ENCODE assay signal across 30 mouse cellular contexts in the genomic region with DNA sequence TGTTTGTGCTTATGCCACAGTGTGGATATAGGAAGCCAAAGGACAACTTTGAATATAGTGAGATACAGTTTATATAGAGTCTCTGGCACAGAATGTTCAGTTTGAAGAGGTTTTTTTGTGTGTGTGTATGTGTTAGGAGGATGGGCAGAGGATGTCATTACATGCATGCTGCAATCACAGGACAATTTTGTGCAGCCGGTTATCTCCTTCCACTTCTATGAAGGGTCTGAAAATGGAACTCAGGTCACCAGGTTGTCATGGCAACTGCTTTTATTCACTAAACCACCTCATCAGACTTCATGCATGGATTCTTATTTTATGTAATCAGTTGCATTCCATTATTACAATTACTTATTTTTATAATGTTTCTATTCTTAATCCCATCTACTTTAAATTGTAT. TPM values are rescaled to one million over a fixed set of nuclear protein-coding genes. Genes with fewer than 3 reads are reported as not detected.
DNase-seq lines count a peak whose midpoint lies in the region; ATAC-seq and TF ChIP-seq lines count a peak whose summit lies in the region.
"Had no signal": no experiment of that assay in that cellular context is flagged by ENCODE, and none has a peak within 500 bp of the region (broad histone marks: within the 10 kb centered on the region; RNA-seq: fewer than 3 reads in every experiment).

No protein-coding gene starts in this region.

- WGBS in forebrain, embryonic 10.5 days: 58% methylated on average over 1 of the region's 1 CpGs
- 38% methylated on average over 1 of the region's 1 CpGs for WGBS in forebrain, embryonic 13.5 days
- 67% methylated on average over 1 of the region's 1 CpGs for WGBS in midbrain, embryonic 10.5 days
- 48% methylated on average over 1 of the region's 1 CpGs for WGBS in midbrain, postnatal 0 days
- WGBS in midbrain, embryonic 14.5 days: 42% methylated on average over 1 of the region's 1 CpGs

- H3K4me1 ChIP-seq in forebrain, embryonic 10.5 days: peaks cover 26% of the 10 kb centered on the region
- H3K4me1 ChIP-seq in forebrain, embryonic 13.5 days: no peaks in the 10 kb centered on the region
- peaks cover 27% of the 10 kb centered on the region for H3K4me1 ChIP-seq in midbrain, embryonic 10.5 days
- H3K4me1 ChIP-seq in midbrain, postnatal 0 days (ENCODE audit: insufficient read depth, low read length): no peaks in the 10 kb centered on the region
- H3K4me1 ChIP-seq in midbrain, embryonic 14.5 days (ENCODE audit: control insufficient read depth, insufficient read depth, low read length): no peaks in the 10 kb centered on the region
- H3K4me1 ChIP-seq: heart, embryonic 10.5 days; heart, embryonic 15.5 days; hindbrain, embryonic 12.5 days; limb, embryonic 12.5 days; liver, embryonic 15.5 days; neural tube, embryonic 12.5 days; stomach, embryonic 15.5 days had no signal

- H3K27me3 ChIP-seq in forebrain, embryonic 10.5 days (ENCODE audit: poor library complexity, severe bottlenecking): peaks cover 19% of the 10 kb centered on the region
- no peaks in the 10 kb centered on the region for H3K27me3 ChIP-seq in forebrain, embryonic 13.5 days
- H3K27me3 ChIP-seq in midbrain, embryonic 10.5 days (ENCODE audit: low read depth, poor library complexity, severe bottlenecking): 0 out of 2 replicates have a peak, but pooled peaks cover 11% of the 10 kb centered on the region
- H3K27me3 ChIP-seq in midbrain, postnatal 0 days (ENCODE audit: insufficient read depth, low read length): no peaks in the 10 kb centered on the region
- no peaks in the 10 kb centered on the region for H3K27me3 ChIP-seq in midbrain, embryonic 14.5 days (ENCODE audit: control insufficient read depth, insufficient read depth, low read length)
- H3K27me3 ChIP-seq: heart, embryonic 15.5 days; hindbrain, embryonic 12.5 days; limb, embryonic 12.5 days; liver, embryonic 15.5 days; neural tube, embryonic 12.5 days; stomach, embryonic 15.5 days had no signal

- H3K9me3 ChIP-seq in forebrain, embryonic 10.5 days: peaks cover 4% of the 10 kb centered on the region; the same call in 1 of the 2 replicates
- no peaks in the 10 kb centered on the region for H3K9me3 ChIP-seq in forebrain, embryonic 13.5 days (replicated peaks)
- no peaks in the 10 kb centered on the region; the same call in 1 of the 2 replicates for H3K9me3 ChIP-seq in midbrain, embryonic 10.5 days (replicated peaks)
- H3K9me3 ChIP-seq in midbrain, postnatal 0 days (ENCODE audit: low read length): no peaks in the 10 kb centered on the region
- H3K9me3 ChIP-seq in midbrain, embryonic 14.5 days (ENCODE audit: control insufficient read depth, low read length): no peaks in the 10 kb centered on the region
- H3K9me3 ChIP-seq: heart, embryonic 10.5 days; heart, embryonic 15.5 days; hindbrain, embryonic 12.5 days; limb, embryonic 12.5 days; liver, embryonic 15.5 days; neural tube, embryonic 12.5 days; stomach, embryonic 15.5 days had no signal

- no peaks in the 10 kb centered on the region for H3K36me3 ChIP-seq in forebrain, embryonic 10.5 days (replicated peaks)
- H3K36me3 ChIP-seq in forebrain, embryonic 13.5 days (ENCODE audit: poor library complexity, severe bottlenecking): no peaks in the 10 kb centered on the region
- H3K36me3 ChIP-seq in midbrain, embryonic 10.5 days: no peaks in the 10 kb centered on the region
- H3K36me3 ChIP-seq in midbrain, postnatal 0 days (ENCODE audit: insufficient read depth, low read length): no peaks in the 10 kb centered on the region
- H3K36me3 ChIP-seq in midbrain, embryonic 14.5 days (ENCODE audit: control insufficient read depth, insufficient read depth, low read length): no peaks in the 10 kb centered on the region
- H3K36me3 ChIP-seq: heart, embryonic 10.5 days; heart, embryonic 15.5 days; hindbrain, embryonic 12.5 days; limb, embryonic 12.5 days; liver, embryonic 15.5 days; neural tube, embryonic 12.5 days; stomach, embryonic 15.5 days had no signal

- no peak overlapping the region for H3K4me2 ChIP-seq in forebrain, embryonic 13.5 days
- no peak overlapping the region for H3K4me2 ChIP-seq in midbrain, postnatal 0 days (ENCODE audit: low read depth, low read length, poor library complexity, severe bottlenecking)
- no peak overlapping the region for H3K4me2 ChIP-seq in midbrain, embryonic 14.5 days (ENCODE audit: low read length)
- H3K4me2 ChIP-seq: heart, embryonic 15.5 days; hindbrain, embryonic 12.5 days; limb, embryonic 12.5 days; liver, embryonic 15.5 days; lung, embryonic 14.5 days; neural tube, embryonic 12.5 days; stomach, embryonic 15.5 days had no signal

- TF ChIP-seq CTCF in midbrain, postnatal 0 days (IDR thresholded peaks at IDR 0.05): no peak

- H3K27ac ChIP-seq in forebrain, embryonic 10.5 days: peak overlapping the region; percentile 75; the same call in 1 of the 2 replicates
- no peak overlapping the region; the same call in 1 of the 2 replicates for H3K27ac ChIP-seq in forebrain, embryonic 13.5 days
- H3K27ac ChIP-seq in midbrain, embryonic 10.5 days (replicated peaks): peak overlapping the region; percentile 80
- H3K27ac ChIP-seq in midbrain, postnatal 0 days (ENCODE audit: low read depth, low read length): no peak overlapping the region
- H3K27ac ChIP-seq in midbrain, embryonic 14.5 days (replicated peaks; ENCODE audit: low read depth, low read length): peak overlapping the region; percentile 26; the same call in 1 of the 2 replicates
- H3K27ac ChIP-seq: heart, embryonic 10.5 days; heart, embryonic 15.5 days; left cerebral cortex, adult 2 months; limb, embryonic 12.5 days; liver, embryonic 15.5 days; neural tube, embryonic 12.5 days; stomach, embryonic 15.5 days had no signal

- ATAC-seq in forebrain, embryonic 13.5 days: no peak
- ATAC-seq in midbrain, postnatal 0 days (ENCODE audit: low FRiP score): no peak
- ATAC-seq in midbrain, embryonic 14.5 days (ENCODE audit: low FRiP score, low TSS enrichment): no peak
- ATAC-seq: inflammation-experienced regulatory T-cells, adult 6 months had no signal

- no peak overlapping the region for H3K9ac ChIP-seq in forebrain, embryonic 13.5 days
- H3K9ac ChIP-seq in midbrain, postnatal 0 days (replicated peaks; ENCODE audit: low read length, poor library complexity, severe bottlenecking): no peak overlapping the region
- H3K9ac ChIP-seq in midbrain, embryonic 14.5 days (replicated peaks; ENCODE audit: low read length): no peak overlapping the region
- H3K9ac ChIP-seq: heart, embryonic 15.5 days; hindbrain, embryonic 12.5 days; limb, embryonic 12.5 days; liver, embryonic 15.5 days; lung, embryonic 14.5 days; neural tube, embryonic 12.5 days; stomach, embryonic 15.5 days had no signal

- H3K4me3 ChIP-seq in forebrain, embryonic 10.5 days: no peak overlapping the region
- H3K4me3 ChIP-seq in forebrain, embryonic 13.5 days: no peak overlapping the region
- no peak overlapping the region for H3K4me3 ChIP-seq in midbrain, embryonic 10.5 days
- no peak overlapping the region for H3K4me3 ChIP-seq in midbrain, postnatal 0 days (ENCODE audit: low read depth, low read length)
- no peak overlapping the region for H3K4me3 ChIP-seq in midbrain, embryonic 14.5 days (replicated peaks; ENCODE audit: low read depth, low read length)
- H3K4me3 ChIP-seq: heart, embryonic 10.5 days; heart, embryonic 15.5 days; hindbrain, embryonic 12.5 days; left cerebral cortex, adult 2 months; limb, embryonic 12.5 days; liver, embryonic 15.5 days; myocyte; neural tube, embryonic 12.5 days; stomach, embryonic 15.5 days had no signal

- no peak for DNase-seq in forebrain, embryonic 10.5 days (ENCODE audit: extremely low spot score, low spot score)
- no peak for DNase-seq in midbrain, embryonic 10.5 days (ENCODE audit: low spot score)
- DNase-seq in midbrain, postnatal 0 days (ENCODE audit: low spot score): no peak
- peak; percentile 63 for DNase-seq in midbrain, embryonic 14.5 days
- no peak for DNase-seq in spleen, postnatal 14 days (ENCODE audit: low spot score in 2 of 2)
- no peak for DNase-seq in thymus, postnatal 0 days (ENCODE audit: low spot score)
- DNase-seq: adrenal gland, postnatal 25 days; cerebellum, adult 2 months; cerebellum, postnatal 14 days; gastrocnemius, postnatal 25 days; heart, adult 11 months; kidney, adult 11 months; kidney, postnatal 14 days; layer of hippocampus, adult 9-11 months; lung, embryonic 14.5 days; lung, postnatal 14 days; right cerebral cortex, adult 18-20 months; thymus, postnatal 14 days had no signal

RNA-seq across cellular contexts. Expression of a gene that starts 10.4 kb away (rescaled TPM):
- 7.7 and 7.9 TPM in 2 replicates for polyA plus RNA-seq in forebrain, embryonic 10.5 days (2016; fragmentation: Nextera tagmentation; extraction: Ambion mirVana)
- 8.8 and 9.6 TPM in 2 replicates for polyA plus RNA-seq in forebrain, embryonic 13.5 days (2015; fragmentation: Nextera tagmentation; extraction: Ambion mirVana)
- polyA plus RNA-seq in midbrain, embryonic 10.5 days (2016; fragmentation: Nextera tagmentation; extraction: Ambion mirVana): 5.9 and 6.6 TPM in 2 replicates
- total RNA-seq in midbrain, postnatal 0 days (2014; rRNA removed): 15.0 and 21.4 TPM in 2 replicates
- polyA plus RNA-seq in midbrain, postnatal 0 days (2015; fragmentation: Nextera tagmentation; extraction: Ambion mirVana): 4.5 and 6.0 TPM in 2 replicates
- 7.1 TPM in 2 replicates for polyA plus RNA-seq in midbrain, embryonic 14.5 days (2014; fragmentation: Nextera tagmentation; extraction: Ambion mirVana)
- 0.94 and 1.3 TPM in 2 replicates for polyA plus RNA-seq in thymus, postnatal 0 days (2015; fragmentation: Nextera tagmentation; extraction: Ambion mirVana)
- total RNA-seq: MEL had no signal

RNA-seq across cellular contexts. Expression of a gene that starts 41.8 kb away (rescaled TPM):
- 42.6 and 42.7 TPM in 2 replicates for polyA plus RNA-seq in forebrain, embryonic 10.5 days (2016; fragmentation: Nextera tagmentation; extraction: Ambion mirVana)
- polyA plus RNA-seq in forebrain, embryonic 13.5 days (2015; fragmentation: Nextera tagmentation; extraction: Ambion mirVana): 57.1 and 62.3 TPM in 2 replicates
- 44.6 and 50.3 TPM in 2 replicates for polyA plus RNA-seq in midbrain, embryonic 10.5 days (2016; fragmentation: Nextera tagmentation; extraction: Ambion mirVana)
- total RNA-seq in midbrain, postnatal 0 days (2014; rRNA removed): 41.0 and 70.2 TPM in 2 replicates
- polyA plus RNA-seq in midbrain, postnatal 0 days (2015; fragmentation: Nextera tagmentation; extraction: Ambion mirVana): 58.9 and 62.5 TPM in 2 replicates
- 70.1 and 70.2 TPM in 2 replicates for polyA plus RNA-seq in midbrain, embryonic 14.5 days (2014; fragmentation: Nextera tagmentation; extraction: Ambion mirVana)
- polyA plus RNA-seq in thymus, postnatal 0 days (2015; fragmentation: Nextera tagmentation; extraction: Ambion mirVana): 12.7 and 14.2 TPM in 2 replicates
- total RNA-seq: MEL had no signal

Comparison
In these comparisons a context has a peak if more than half of its experiments do, and no peak if none do; other contexts are left out.
1. H3K27ac ChIP-seq: peak in forebrain, embryonic 10.5 days (single experiment), midbrain, embryonic 10.5 days (single experiment) and midbrain, embryonic 14.5 days (single experiment); none in forebrain, embryonic 13.5 days (single experiment) and midbrain, postnatal 0 days (single experiment).